Mouse (Mus musculus) limb, embryonic 12.5 days (tissue): ENCODE measurements around the gene Simc1. TPM values are rescaled to one million over a fixed set of nuclear protein-coding genes. Genes with fewer than 3 reads are reported as not detected.
A peak's percentile ranks its signal among the peaks of the same experiment; 100 is the strongest.

Experiments used
- ATAC-seq: fragments of 200-750 bp; cut with Nextera tagmentation; 2 replicates; pipeline ENCODE4 v1.8.0; 2017; ENCODE audit warnings: low read depth, moderate TSS enrichment; ENCODE audit not compliant: insufficient number of reproducible peaks, insufficient read depth, low FRiP score, low TSS enrichment
- H3K27ac ChIP-seq: fragments of 300-500 bp; sonication (generic); 2 replicates; pipeline ENCODE4 v1.5.1; 2016; ENCODE audit warnings: mild to moderate bottlenecking, moderate library complexity
- H3K27me3 ChIP-seq: fragments of 300-500 bp; sonication (generic); 2 replicates; pipeline ENCODE4 v1.6.1; 2016; ENCODE audit warnings: mild to moderate bottlenecking, moderate library complexity
- H3K36me3 ChIP-seq: fragments of 300-500 bp; sonication (generic); 2 replicates; pipeline ENCODE4 v1.6.1; 2016; ENCODE audit warnings: mild to moderate bottlenecking, moderate library complexity
- H3K4me1 ChIP-seq: fragments of 300-500 bp; sonication (generic); replicated peaks from 2 replicates; pipeline ENCODE4 v1.6.1; 2016
- H3K4me2 ChIP-seq: fragments of 300-500 bp; sonication (generic); 2 replicates; pipeline ENCODE4 v1.6.1; 2016; ENCODE audit warnings: mild to moderate bottlenecking, moderate library complexity
- H3K4me3 ChIP-seq: fragments of 300-500 bp; sonication (generic); replicated peaks from 2 replicates; pipeline ENCODE4 v1.5.1; 2016; ENCODE audit warnings: mild to moderate bottlenecking
- H3K9ac ChIP-seq: fragments of 300-500 bp; sonication (generic); replicated peaks from 2 replicates; pipeline ENCODE4 v1.6.1; 2016; ENCODE audit warnings: mild to moderate bottlenecking, moderate library complexity
- H3K9me3 ChIP-seq: fragments of 300-500 bp; sonication (generic); 2 replicates; pipeline ENCODE4 v1.6.1; 2016; ENCODE audit warnings: mild to moderate bottlenecking, moderate library complexity
- WGBS: fragments of 180-500 bp; shearing (Covaris S2); methylation state at CpG from one replicate; pipeline ENCODE4 v1.1.7; 2016; 5-methylcytosine and 5-hydroxymethylcytosine counted together
- polyA plus RNA-seq: library from polyadenylated mRNA; unstranded; fragments of >200 nt; fragmentation: Nextera tagmentation; extraction: Ambion mirVana; gene quantifications from 2 replicates; pipeline ENCODE4 v1.2.1, GENCODE M21; 2016

Simc1 gene
- polyA plus RNA-seq, result 18.5 and 19.9 TPM in 2 replicates

- under 1% methylated on average over 105 of the region's 105 CpGs for WGBS
- Histone ChIP-seq H3K36me3 (peaks cover 8% of the 10 kb centered on the region; the same call in 1 of the 2 replicates), H3K4me3 (peak within 1 kb of the TSS; percentile 78), H3K9me3 (no peaks in the 10 kb centered on the region), H3K27ac (peak within 1 kb of the TSS; percentile 85), H3K4me2 (peak within 1 kb of the TSS; percentile 87), H3K27me3 (0 out of 2 replicates have a peak, but pooled peaks cover 3% of the 10 kb centered on the region), H3K4me1 (peaks cover 11% of the 10 kb centered on the region), H3K9ac (peak within 1 kb of the TSS; percentile 86)
- peak; percentile 88 for ATAC-seq
These were observed at the start of gene Simc1 for GRCm38 (mm10) chr13:54503604-54504521. Gene Simc1, plus strand, starts transcription at chr13:54503779.

GRCm38 (mm10) chr13:54457062-54457461, 46.5 kb upstream of the Simc1 start:
- H3K27ac ChIP-seq, result no peak overlapping the region
- no peak overlapping the region for H3K4me3 ChIP-seq
- no peaks in the 10 kb centered on the region for H3K27me3 ChIP-seq
- H3K9me3 ChIP-seq, result no peaks in the 10 kb centered on the region
- ATAC-seq, result no peak
- 80% methylated on average over 2 of the region's 2 CpGs for WGBS
- peaks cover 77% of the 10 kb centered on the region for H3K36me3 ChIP-seq
- no peaks in the 10 kb centered on the region for H3K4me1 ChIP-seq
- H3K4me2 ChIP-seq, result no peak overlapping the region
- no peak overlapping the region for H3K9ac ChIP-seq

GRCm38 (mm10) chr13:54459282-54459681, 44.3 kb upstream of the Simc1 start:
- H3K9ac ChIP-seq, result no peak overlapping the region
- no peaks in the 10 kb centered on the region for H3K27me3 ChIP-seq
- H3K36me3 ChIP-seq, result peaks cover 89% of the 10 kb centered on the region
- ATAC-seq, result no peak
- no peak overlapping the region for H3K27ac ChIP-seq
- H3K4me1 ChIP-seq, result no peaks in the 10 kb centered on the region
- H3K4me3 ChIP-seq, result no peak overlapping the region
- WGBS, result 84% methylated on average over 4 of the region's 4 CpGs
- H3K9me3 ChIP-seq, result peaks cover 4% of the 10 kb centered on the region; the same call in 1 of the 2 replicates
- H3K4me2 ChIP-seq, result no peak overlapping the region

GRCm38 (mm10) chr13:54468098-54469011, 35.2 kb upstream of the Simc1 start, which contains the start of gene Thoc3:
Gene Thoc3, minus strand, starts transcription at chr13:54468849.
- Histone ChIP-seq H3K4me3 (peak within 1 kb of the TSS; percentile 92), H3K27me3 (no peaks in the 10 kb centered on the region), H3K27ac (peak within 1 kb of the TSS; percentile 53; the same call in 1 of the 2 replicates), H3K36me3 (peaks cover 44% of the 10 kb centered on the region), H3K9me3 (peaks cover 17% of the 10 kb centered on the region), H3K4me1 (peaks cover 11% of the 10 kb centered on the region), H3K4me2 (peak within 1 kb of the TSS; percentile 79), H3K9ac (peak within 1 kb of the TSS; percentile 84)
- WGBS, result under 1% methylated on average over 67 of the region's 67 CpGs
- ATAC-seq, result peak; percentile 94

GRCm38 (mm10) chr13:54469012-54469354, 34.6 kb upstream of the Simc1 start:
- WGBS, result 18% methylated on average over 4 of the region's 4 CpGs
- Histone ChIP-seq H3K27ac (no peak overlapping the region), H3K9me3 (peaks cover 16% of the 10 kb centered on the region), H3K4me1 (peaks cover 11% of the 10 kb centered on the region), H3K9ac (no peak overlapping the region), H3K4me3 (peak overlapping the region; percentile 92), H3K36me3 (peaks cover 37% of the 10 kb centered on the region), H3K27me3 (no peaks in the 10 kb centered on the region), H3K4me2 (peak overlapping the region; percentile 79)
- peak; percentile 48; the same call in 1 of the 2 replicates for ATAC-seq

GRCm38 (mm10) chr13:54471967-54472366, 31.6 kb upstream of the Simc1 start:
- peaks cover 11% of the 10 kb centered on the region for H3K4me1 ChIP-seq
- no peaks in the 10 kb centered on the region for H3K27me3 ChIP-seq
- ATAC-seq, result no peak
- no peak overlapping the region for H3K9ac ChIP-seq
- peaks cover 5% of the 10 kb centered on the region; the same call in 1 of the 2 replicates for H3K9me3 ChIP-seq
- H3K36me3 ChIP-seq, result peaks cover 8% of the 10 kb centered on the region
- WGBS, result 77% methylated on average over 4 of the region's 4 CpGs
- H3K4me3 ChIP-seq, result no peak overlapping the region
- no peak overlapping the region for H3K4me2 ChIP-seq
- no peak overlapping the region for H3K27ac ChIP-seq

GRCm38 (mm10) chr13:54474996-54475395, 28.6 kb upstream of the Simc1 start:
- WGBS, result 74% methylated on average over 2 of the region's 2 CpGs

GRCm38 (mm10) chr13:54475702-54476101, 27.9 kb upstream of the Simc1 start:
- ATAC-seq, result no peak
- Histone ChIP-seq H3K9me3 (peaks cover 5% of the 10 kb centered on the region; the same call in 1 of the 2 replicates), H3K4me3 (no peak overlapping the region), H3K27me3 (peaks cover 10% of the 10 kb centered on the region; the same call in 1 of the 2 replicates), H3K4me1 (no peaks in the 10 kb centered on the region), H3K9ac (no peak overlapping the region), H3K27ac (no peak overlapping the region), H3K36me3 (no peaks in the 10 kb centered on the region), H3K4me2 (no peak overlapping the region)
- WGBS, result 81% methylated on average over 5 of the region's 5 CpGs

More at GRCm38 (mm10) chr13:54474996-54475395, 28.6 kb upstream of the Simc1 start:
- no peak overlapping the region for H3K4me3 ChIP-seq
- H3K27ac ChIP-seq, result no peak overlapping the region
- no peaks in the 10 kb centered on the region for H3K4me1 ChIP-seq
- H3K9ac ChIP-seq, result no peak overlapping the region
- peaks cover 8% of the 10 kb centered on the region; the same call in 1 of the 2 replicates for H3K27me3 ChIP-seq
- no peak for ATAC-seq
- no peaks in the 10 kb centered on the region for H3K36me3 ChIP-seq
- H3K4me2 ChIP-seq, result no peak overlapping the region
- peaks cover 5% of the 10 kb centered on the region; the same call in 1 of the 2 replicates for H3K9me3 ChIP-seq

GRCm38 (mm10) chr13:54479286-54479685, 24.3 kb upstream of the Simc1 start:
- Histone ChIP-seq H3K27me3 (peaks cover 10% of the 10 kb centered on the region; the same call in 1 of the 2 replicates), H3K4me1 (no peaks in the 10 kb centered on the region), H3K4me2 (no peak overlapping the region), H3K36me3 (no peaks in the 10 kb centered on the region), H3K9me3 (no peaks in the 10 kb centered on the region), H3K9ac (no peak overlapping the region), H3K27ac (no peak overlapping the region), H3K4me3 (no peak overlapping the region)
- WGBS, result 65% methylated on average over 3 of the region's 3 CpGs
- ATAC-seq, result no peak

- H3K36me3 ChIP-seq, result no peaks in the 10 kb centered on the region
- ATAC-seq, result no peak
- no peaks in the 10 kb centered on the region for H3K4me1 ChIP-seq
- H3K27ac ChIP-seq, result no peak overlapping the region
- H3K9ac ChIP-seq, result no peak overlapping the region
- peaks cover 10% of the 10 kb centered on the region; the same call in 1 of the 2 replicates for H3K27me3 ChIP-seq
- no peaks in the 10 kb centered on the region for H3K9me3 ChIP-seq
- WGBS, result 88% methylated on average over 14 of the region's 14 CpGs
- no peak overlapping the region for H3K4me3 ChIP-seq
- H3K4me2 ChIP-seq, result no peak overlapping the region
These were observed 22.1 kb upstream of the Simc1 start for GRCm38 (mm10) chr13:54481498-54481897.
